Mouse (Mus musculus) heart, embryonic 14.5 days (tissue): ENCODE results near the gene Rpl36a. TPM values are rescaled to one million over a fixed set of nuclear protein-coding genes. Genes with fewer than 3 reads are reported as not detected.
A peak's percentile ranks its signal among the peaks of the same experiment; 100 is the strongest.

Experiments used
- ATAC-seq: fragments of 200-750 bp; cut with Nextera tagmentation; 2 replicates; pipeline ENCODE4 v1.8.0; 2017; ENCODE audit warnings: low read depth, moderate TSS enrichment; ENCODE audit not compliant: insufficient number of reproducible peaks, insufficient read depth, low FRiP score
- H3K27ac ChIP-seq, 2 experiments: fragments of 200-500 bp in 1 of 2; fragments of 300-500 bp in 1 of 2; sonication (generic) in 1 of 2; replicated peaks in 1 of 2; 2 replicates each; pipeline ENCODE4 v1.5.1; 2012 to 2014; ENCODE audit warnings: low read depth in 2 of 2, low read length in 2 of 2, control low read depth in 1 of 2, mild to moderate bottlenecking in 1 of 2, mixed read lengths in 1 of 2; ENCODE audit not compliant: control insufficient read depth in 1 of 2, insufficient read depth in 1 of 2
- H3K27me3 ChIP-seq: fragments of 300-500 bp; sonication (generic); 2 replicates; pipeline ENCODE4 v1.6.1; 2014; ENCODE audit warnings: mild to moderate bottlenecking, low read length, control low read depth; ENCODE audit not compliant: control insufficient read depth, insufficient read depth
- H3K36me3 ChIP-seq: fragments of 300-500 bp; sonication (generic); 2 replicates; pipeline ENCODE4 v1.6.1; 2014; ENCODE audit warnings: mild to moderate bottlenecking, control low read depth, low read length, mixed read lengths; ENCODE audit not compliant: control insufficient read depth, insufficient read depth
- H3K4me1 ChIP-seq, 2 experiments: fragments of 200-500 bp in 1 of 2; fragments of 300-500 bp in 1 of 2; sonication (generic) in 1 of 2; 2 replicates each; pipeline ENCODE4 v1.6.1; 2012 to 2014; ENCODE audit warnings: low read length in 2 of 2, control low read depth in 1 of 2, mixed read lengths in 1 of 2; ENCODE audit not compliant: control insufficient read depth in 2 of 2, insufficient read depth in 2 of 2
- H3K4me2 ChIP-seq: fragments of 300-500 bp; sonication (generic); 2 replicates; pipeline ENCODE4 v1.6.1; 2014; ENCODE audit warnings: mild to moderate bottlenecking, low read length
- H3K4me3 ChIP-seq, 2 experiments: fragments of 200-500 bp in 1 of 2; fragments of 300-500 bp in 1 of 2; sonication (generic) in 1 of 2; 2 replicates each; pipeline ENCODE4 v1.5.1; 2012 to 2014; ENCODE audit warnings: low read length in 2 of 2, mild to moderate bottlenecking in 2 of 2, control low read depth in 1 of 2, low read depth in 1 of 2, moderate library complexity in 1 of 2; ENCODE audit not compliant: control insufficient read depth in 1 of 2, insufficient read depth in 1 of 2
- H3K9ac ChIP-seq: fragments of 300-500 bp; sonication (generic); 2 replicates; pipeline ENCODE4 v1.6.1; 2014; ENCODE audit warnings: mild to moderate bottlenecking, low read length
- H3K9me3 ChIP-seq: fragments of 300-500 bp; sonication (generic); 2 replicates; pipeline ENCODE4 v1.6.1; 2016; ENCODE audit warnings: low read length, control low read depth; ENCODE audit not compliant: control insufficient read depth
- WGBS: fragments of 180-500 bp; shearing (Covaris S2); extraction: QIAGEN DNeasy Blood & Tissue Kit; methylation state at CpG from one replicate; pipeline ENCODE4 v1.1.7; 2014; 5-methylcytosine and 5-hydroxymethylcytosine counted together
- polyA plus RNA-seq: library from polyadenylated mRNA; unstranded; fragments of >200 nt; fragmentation: Nextera tagmentation; extraction: Ambion mirVana; gene quantifications from 2 replicates; pipeline ENCODE4 v1.2.1, GENCODE M21; 2014

Rpl36a gene
- polyA plus RNA-seq, 1 experiment from 2014 or later = 361 TPM

DNA sequence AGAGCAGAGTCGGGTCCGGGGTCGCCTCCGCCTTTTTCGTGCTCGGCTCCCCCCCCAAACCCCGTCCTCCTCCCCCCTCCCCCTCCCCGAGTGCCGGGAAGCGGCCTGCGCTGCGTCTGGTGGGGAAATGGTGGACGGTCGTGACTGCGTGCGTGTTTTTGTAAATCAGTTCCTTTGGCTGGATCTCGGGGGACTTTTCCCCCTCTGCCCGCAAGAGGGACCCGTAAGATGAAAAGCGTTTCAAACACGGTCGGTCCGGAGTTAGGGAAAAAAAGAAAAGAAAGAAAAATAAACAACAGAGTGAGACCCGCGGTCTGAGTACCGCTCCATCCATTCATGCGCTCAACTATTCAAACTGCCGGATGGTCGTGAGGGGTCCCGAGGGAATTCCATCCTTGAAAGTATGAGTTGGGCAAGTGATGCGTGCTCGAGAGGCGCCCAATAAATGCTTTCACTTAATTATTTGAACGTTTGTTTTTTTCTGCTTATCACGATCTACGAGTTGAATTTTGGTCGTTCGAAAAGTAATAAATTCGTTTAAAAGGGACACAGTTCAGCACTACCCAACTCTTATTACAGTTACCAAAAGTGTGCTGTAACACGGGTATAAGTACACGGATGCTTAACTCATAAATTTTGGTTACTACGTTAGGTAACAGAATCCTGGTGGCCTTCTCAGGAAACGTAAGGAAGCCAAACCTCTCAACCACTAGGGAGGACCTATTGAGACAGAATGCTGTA is 16.1 kb downstream of the Rpl36a start:
- Histone ChIP-seq H3K27ac (peak overlapping the region; percentile 72 to 90), H3K4me3 (peak overlapping the region; percentile 55 to 57), H3K4me1 (peaks cover 0 to 2% of the 10 kb centered on the region in 2 experiments; a peak in 1 of 4 replicates), H3K9me3 (no peaks in the 10 kb centered on the region), H3K36me3 (0 out of 2 replicates have a peak, but pooled peaks cover 4% of the 10 kb centered on the region), H3K27me3 (no peaks in the 10 kb centered on the region), H3K9ac (peak overlapping the region; percentile 78), H3K4me2 (peak overlapping the region; percentile 67)
- 18% methylated on average over 43 of the region's 43 CpGs for WGBS
- ATAC-seq = peak; percentile 73

DNA sequence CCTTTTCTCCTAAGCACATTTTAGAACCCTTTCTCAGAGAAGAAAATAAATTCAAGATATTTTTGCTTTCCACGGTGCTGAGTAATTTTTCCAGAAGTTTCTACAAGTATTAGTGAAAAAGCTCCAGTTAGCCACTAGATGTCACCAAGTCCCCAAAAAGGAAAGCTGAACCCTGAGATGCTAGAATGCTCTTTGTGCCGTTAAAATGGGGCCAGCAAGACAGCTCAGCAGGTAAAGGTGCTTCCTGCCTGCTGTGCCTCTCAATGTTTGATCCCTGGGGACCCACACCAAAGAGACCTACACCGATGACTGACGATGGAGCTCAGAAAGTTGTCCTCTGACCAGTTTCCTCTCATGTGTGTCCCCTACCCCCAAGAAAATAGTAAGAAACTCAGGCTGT is 24.0 kb downstream of the Rpl36a start:
- H3K4me2 ChIP-seq = no peak overlapping the region
- no peak for ATAC-seq

DNA sequence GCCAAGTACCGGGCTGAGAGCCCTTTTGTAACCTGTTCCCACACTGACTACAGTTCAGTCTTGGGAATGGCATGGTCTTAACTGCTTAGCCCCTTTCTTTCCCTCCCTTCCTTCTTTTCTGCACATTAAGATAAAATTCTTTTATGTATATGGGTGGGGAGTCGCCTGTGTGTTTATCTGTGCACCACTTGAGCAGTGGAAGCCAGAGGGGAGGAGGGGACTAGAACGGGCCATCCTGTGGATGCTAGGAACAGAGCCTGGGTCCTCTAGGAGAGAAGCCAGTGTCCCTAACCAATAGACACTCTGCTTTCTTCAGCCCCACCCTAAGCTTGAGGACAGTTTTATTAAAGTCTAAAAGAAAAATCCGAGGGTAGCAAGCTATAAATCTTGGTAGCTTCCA is 25.5 kb downstream of the Rpl36a start:
- H3K36me3 ChIP-seq = peaks cover 5% of the 10 kb centered on the region; the same call in 1 of the 2 replicates
- H3K4me2 ChIP-seq = no peak overlapping the region
- peaks cover 0 to 2% of the 10 kb centered on the region in 2 experiments; a peak in 1 of 4 replicates for H3K4me1 ChIP-seq
- H3K27ac ChIP-seq = no peak overlapping the region
- H3K9ac ChIP-seq = no peak overlapping the region
- no peak for ATAC-seq
- H3K4me3 ChIP-seq = no peak overlapping the region
- no peaks in the 10 kb centered on the region for H3K27me3 ChIP-seq
- 71% methylated on average over 4 of the region's 4 CpGs for WGBS
- H3K9me3 ChIP-seq = no peaks in the 10 kb centered on the region

More for the DNA sequence above, 24.0 kb downstream of the Rpl36a start:
- Histone ChIP-seq H3K27me3 (no peaks in the 10 kb centered on the region), H3K36me3 (peaks cover 5% of the 10 kb centered on the region; the same call in 1 of the 2 replicates), H3K9me3 (no peaks in the 10 kb centered on the region), H3K27ac (no peak overlapping the region), H3K9ac (no peak overlapping the region), H3K4me3 (no peak overlapping the region), H3K4me1 (peaks cover 0 to 2% of the 10 kb centered on the region in 2 experiments; a peak in 1 of 4 replicates)
- WGBS = 45% methylated on average over 4 of the region's 4 CpGs

DNA sequence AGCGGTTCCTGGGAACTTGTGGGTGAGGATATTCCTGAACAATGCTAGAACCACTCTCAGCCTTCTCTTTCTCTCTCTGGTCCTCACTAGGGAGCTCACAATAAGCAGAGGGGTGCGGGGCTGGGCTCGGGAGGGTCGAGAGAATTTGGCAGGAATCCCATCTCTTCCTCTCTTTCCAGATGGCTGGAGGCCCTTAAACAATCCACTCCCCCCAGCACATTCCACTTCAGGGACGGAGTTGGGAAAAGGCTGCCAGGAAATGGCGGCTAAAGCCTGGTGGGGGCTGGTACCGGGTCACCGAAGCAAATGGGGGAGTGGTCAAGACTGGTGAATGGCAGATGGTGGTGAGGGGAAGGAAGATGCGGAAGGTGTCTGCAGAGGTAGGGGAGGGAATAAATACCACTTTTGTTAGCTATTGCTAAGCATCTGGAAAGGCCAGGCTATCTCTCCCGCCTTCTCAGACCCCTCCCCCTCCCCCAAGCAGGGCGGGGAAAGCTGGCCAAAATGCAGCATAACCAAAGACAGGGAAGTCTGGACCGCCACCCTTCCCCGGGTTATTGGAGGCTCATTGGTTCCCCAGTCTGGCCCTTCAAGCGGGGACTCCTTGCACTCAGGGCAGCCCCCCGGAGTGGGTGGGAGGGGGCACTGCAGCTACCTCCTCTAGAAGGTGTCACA is 27.0 kb downstream of the Rpl36a start:
- Histone ChIP-seq H3K4me3 (peak overlapping the region; percentile 34 to 48), H3K9me3 (no peaks in the 10 kb centered on the region), H3K36me3 (peaks cover under 1% of the 10 kb centered on the region; the same call in 1 of the 2 replicates), H3K4me2 (peak overlapping the region; percentile 62), H3K9ac (peak overlapping the region; percentile 60), H3K27me3 (no peaks in the 10 kb centered on the region), H3K27ac (peak overlapping the region; percentile 85 to 95), H3K4me1 (peaks cover 0 to 2% of the 10 kb centered on the region in 2 experiments; a peak in 1 of 4 replicates)
- peak; percentile 77 for ATAC-seq
- WGBS = 21% methylated on average over 14 of the region's 15 CpGs

DNA sequence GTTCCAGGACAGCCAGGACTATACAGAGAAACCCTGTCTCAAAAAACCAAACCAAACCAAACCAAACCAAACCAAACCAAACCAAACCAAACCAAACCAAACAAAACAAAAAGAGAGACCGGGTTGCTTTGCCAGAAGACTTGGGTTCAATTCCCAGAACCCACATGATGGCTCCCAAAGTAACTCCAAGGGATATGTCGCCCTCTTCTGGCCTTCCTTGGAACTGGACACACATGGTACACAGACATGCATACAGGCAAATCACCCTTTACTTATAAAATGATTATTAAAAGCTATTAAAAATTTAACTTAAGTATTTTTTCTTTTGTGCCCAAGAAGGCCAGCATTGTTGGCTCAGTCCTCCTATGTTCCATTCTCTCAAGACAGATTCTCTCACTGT is 28.9 kb downstream of the Rpl36a start:
- WGBS = 45% methylated on average over 2 of the region's 2 CpGs
- peaks cover 0 to 2% of the 10 kb centered on the region in 2 experiments; a peak in 1 of 4 replicates for H3K4me1 ChIP-seq

DNA sequence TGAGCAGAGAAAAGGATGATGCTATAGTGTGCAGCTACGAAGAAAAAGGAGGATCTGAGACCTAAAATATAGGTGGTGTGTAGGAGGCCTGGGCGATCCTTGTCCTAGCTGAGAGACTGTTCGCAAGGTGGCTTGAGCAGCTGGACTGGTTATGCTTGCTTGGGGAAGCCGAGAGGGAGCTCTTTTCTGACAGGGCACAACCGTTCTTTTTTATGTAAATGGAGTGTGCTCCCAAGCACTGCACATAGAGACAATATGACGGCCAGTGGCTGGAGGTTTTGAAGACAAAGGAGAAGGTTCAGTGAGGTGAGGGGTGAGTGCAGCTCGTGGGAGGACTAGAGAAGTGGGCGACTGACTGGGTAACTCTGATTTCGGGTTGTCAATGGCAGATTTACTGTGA is 34.2 kb downstream of the Rpl36a start:
- H3K27me3 ChIP-seq = no peaks in the 10 kb centered on the region
- no peak overlapping the region for H3K4me3 ChIP-seq
- no peak overlapping the region for H3K4me2 ChIP-seq
- H3K27ac ChIP-seq = no peak overlapping the region
- H3K9ac ChIP-seq = no peak overlapping the region
- no peak for ATAC-seq
- H3K9me3 ChIP-seq = no peaks in the 10 kb centered on the region
- WGBS = 58% methylated on average over 9 of the region's 9 CpGs
- H3K4me1 ChIP-seq = no peaks in the 10 kb centered on the region
- no peaks in the 10 kb centered on the region for H3K36me3 ChIP-seq

More for the DNA sequence above, 28.9 kb downstream of the Rpl36a start:
- no peak overlapping the region for H3K27ac ChIP-seq
- no peak overlapping the region for H3K4me2 ChIP-seq
- no peaks in the 10 kb centered on the region for H3K36me3 ChIP-seq
- ATAC-seq = no peak
- H3K4me3 ChIP-seq = no peak overlapping the region
- no peak overlapping the region for H3K9ac ChIP-seq
- no peaks in the 10 kb centered on the region for H3K9me3 ChIP-seq
- no peaks in the 10 kb centered on the region for H3K27me3 ChIP-seq

DNA sequence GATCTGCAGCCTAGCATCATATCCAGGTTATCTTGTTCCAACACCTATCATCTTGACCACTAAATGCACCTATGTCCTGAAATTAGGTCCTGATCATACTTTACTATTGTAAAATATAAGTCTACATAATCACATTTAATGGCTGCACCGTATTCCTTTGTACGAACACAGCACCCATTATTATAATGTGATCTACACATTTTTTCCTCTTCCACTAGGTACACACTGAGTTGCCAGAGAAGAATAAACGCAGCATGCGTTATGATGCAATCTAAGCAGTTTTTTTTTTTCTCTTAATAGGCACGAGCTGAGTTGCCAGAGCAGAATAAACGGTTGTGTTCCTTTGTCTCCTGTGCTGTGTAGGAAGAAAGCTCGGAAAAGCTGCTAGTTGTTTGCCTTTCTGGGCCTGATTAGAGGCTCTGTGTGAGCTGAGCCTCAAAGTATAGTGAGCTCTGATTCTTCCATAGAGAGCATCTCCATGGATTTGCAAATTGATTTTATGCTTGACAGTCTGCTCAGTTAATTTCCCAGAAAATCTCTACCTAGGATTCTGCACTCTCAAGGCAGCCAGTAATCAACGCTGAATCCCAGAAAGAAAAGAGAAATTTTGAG is 34.9 kb downstream of the Rpl36a start:
- Histone ChIP-seq H3K9ac (no peak overlapping the region), H3K27me3 (no peaks in the 10 kb centered on the region), H3K4me1 (no peaks in the 10 kb centered on the region), H3K27ac (no peak overlapping the region), H3K4me3 (no peak overlapping the region), H3K36me3 (no peaks in the 10 kb centered on the region), H3K4me2 (no peak overlapping the region), H3K9me3 (no peaks in the 10 kb centered on the region)
- ATAC-seq = no peak
- WGBS = 67% methylated on average over 8 of the region's 8 CpGs
